Mouse (Mus musculus) ES-Bruce4 (cell line): ENCODE measurements around the gene Abhd14b. TPM values are rescaled to one million over a fixed set of nuclear protein-coding genes. Genes with fewer than 3 reads are reported as not detected.

ENCODE experiments used
- H3K27ac ChIP-seq: 2 replicates; pipeline ENCODE4 v1.5.1; 2012; ENCODE audit warnings: low read length, inconsistent platforms; ENCODE audit not compliant: insufficient read depth
- H3K27me3 ChIP-seq: 2 replicates; pipeline ENCODE4 v1.6.1; 2012; ENCODE audit warnings: mild to moderate bottlenecking, low read length, inconsistent platforms; ENCODE audit not compliant: control insufficient read depth, poor library complexity, insufficient read depth, severe bottlenecking
- H3K36me3 ChIP-seq: 2 replicates; pipeline ENCODE4 v1.6.1; 2012; ENCODE audit warnings: inconsistent platforms, mild to moderate bottlenecking, low read length, moderate library complexity; ENCODE audit not compliant: control insufficient read depth, poor library complexity, insufficient read depth, severe bottlenecking
- H3K4me1 ChIP-seq: one replicate; pipeline ENCODE4 v1.8.1; 2011; ENCODE audit warnings: low read length; ENCODE audit not compliant: control insufficient read depth, insufficient read depth
- H3K4me3 ChIP-seq: 2 replicates; pipeline ENCODE4 v1.5.1; 2011; ENCODE audit warnings: low read depth, mild to moderate bottlenecking, low read length
- H3K9ac ChIP-seq: 2 replicates; pipeline ENCODE4 v1.6.1; 2012; ENCODE audit warnings: low read depth, mild to moderate bottlenecking, inconsistent platforms; ENCODE audit not compliant: poor library complexity, severe bottlenecking
- H3K9me3 ChIP-seq: replicated peaks from 2 replicates; pipeline ENCODE4 v1.6.1; 2012; ENCODE audit warnings: mild to moderate bottlenecking, low read length, inconsistent platforms; ENCODE audit not compliant: control insufficient read depth, poor library complexity, insufficient read depth, severe bottlenecking
- CTCF ChIP-seq: IDR thresholded peaks from one replicate; pipeline ENCODE4 v1.8.1; 2011; ENCODE audit warnings: low read depth, low read length
- EP300 ChIP-seq: IDR thresholded peaks from 2 replicates; pipeline ENCODE4 v1.6.1; 2011; ENCODE audit warnings: low read depth, low read length; ENCODE audit not compliant: insufficient read depth
- POLR2A ChIP-seq: IDR thresholded peaks from one replicate; pipeline ENCODE4 v1.8.1; 2011; ENCODE audit warnings: low read length; ENCODE audit not compliant: insufficient read depth
- polyA plus RNA-seq: library from polyadenylated mRNA; stranded (reverse); fragments of >200 nt; gene quantifications from 2 replicates; pipeline ENCODE4 v1.2.4, GENCODE M21; 2011; ENCODE audit warnings: low read depth; ENCODE audit not compliant: missing spikeins, insufficient read depth, insufficient read length

Abhd14b gene
- polyA plus RNA-seq, 1 experiment, result 6.7 TPM

DNA sequence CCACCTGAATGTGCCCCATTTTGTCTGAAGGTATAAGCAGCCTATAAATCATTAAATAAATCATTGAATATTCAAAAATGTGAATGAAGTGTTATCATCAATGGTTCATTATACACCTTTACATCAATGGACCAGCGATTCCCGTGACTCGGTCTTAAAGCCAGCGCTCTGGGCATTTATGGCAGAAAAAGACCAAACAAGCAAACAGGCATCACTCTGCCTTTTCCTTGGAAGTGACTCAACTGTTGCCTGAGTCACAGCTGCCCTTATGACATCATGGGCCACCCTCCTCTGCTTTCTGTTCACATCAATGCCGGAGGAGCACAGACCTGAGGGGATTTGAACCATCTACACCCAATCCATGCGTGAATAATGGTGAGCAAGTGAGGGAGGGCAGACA lies 52.4 kb downstream of the Abhd14b start, which contains the start of gene Iqcf1:
Gene Iqcf1, plus strand, starts transcription at position 301 of the 400 bp plus-strand sequence.
- no peak within 1 kb of the TSS for H3K4me3 ChIP-seq
- no peaks in the 10 kb centered on the region for H3K9me3 ChIP-seq
- H3K27me3 ChIP-seq, result no peaks in the 10 kb centered on the region
- no peaks in the 10 kb centered on the region for H3K36me3 ChIP-seq
- no peak within 1 kb of the TSS for H3K9ac ChIP-seq
- TF ChIP-seq EP300 (no peak), POLR2A (no peak)
- H3K4me1 ChIP-seq, result no peaks in the 10 kb centered on the region
- H3K27ac ChIP-seq, result no peak within 1 kb of the TSS

DNA sequence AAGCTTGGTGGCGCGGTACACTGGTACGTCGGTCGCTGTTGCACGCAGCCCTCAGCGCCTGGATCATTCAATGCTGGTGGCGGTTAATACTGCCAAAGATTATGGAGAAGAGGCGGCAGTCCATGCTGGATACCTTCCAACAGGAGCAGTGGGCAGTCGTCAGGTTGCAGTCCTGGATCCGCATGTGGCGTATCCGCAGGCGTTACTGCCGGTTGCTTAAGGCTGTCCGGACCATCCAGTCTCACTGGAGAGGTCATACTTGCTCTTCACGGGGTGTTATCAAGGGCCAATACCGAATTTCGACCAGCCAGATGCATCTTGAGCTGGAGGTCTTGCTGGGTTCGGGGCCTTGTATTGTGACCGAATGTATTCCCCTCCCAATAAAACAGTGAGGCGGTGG lies 54.6 kb downstream of the Abhd14b start:
- TF ChIP-seq EP300 (no peak), POLR2A (no peak), CTCF (no peak)
- Histone ChIP-seq H3K4me3 (peak overlapping the region; percentile 26), H3K27me3 (no peaks in the 10 kb centered on the region), H3K4me1 (no peaks in the 10 kb centered on the region), H3K27ac (no peak overlapping the region), H3K36me3 (no peaks in the 10 kb centered on the region), H3K9me3 (no peaks in the 10 kb centered on the region), H3K9ac (no peak overlapping the region)

Other genes starting within 250 kb of the Abhd14b start
- 23.2 and 23.4 TPM in 2 replicates for gene Ppm1m, start 247.7 kb upstream of the Abhd14b start, polyA plus RNA-seq
- 27.3 and 36.7 TPM in 2 replicates for gene Twf2, start 244.4 kb upstream of the Abhd14b start, polyA plus RNA-seq
- not detected in 2 replicates for gene Tlr9, start 224.9 kb upstream of the Abhd14b start, polyA plus RNA-seq
- 39.8 and 41.9 TPM in 2 replicates for gene Alas1, start 198.8 kb upstream of the Abhd14b start, polyA plus RNA-seq
- 24.1 and 24.3 TPM in 2 replicates for gene Poc1a, start 166.4 kb upstream of the Abhd14b start, polyA plus RNA-seq
- 22.4 and 22.6 TPM in 2 replicates for gene Dusp7, start 78.8 kb upstream of the Abhd14b start, polyA plus RNA-seq
- 237 and 294 TPM in 2 replicates for gene Rpl29, start 18.0 kb upstream of the Abhd14b start, polyA plus RNA-seq
- 33.9 and 36.0 TPM in 2 replicates for gene Acy1, start 9.1 kb upstream of the Abhd14b start, polyA plus RNA-seq
- 35.1 and 35.5 TPM in 2 replicates for gene Abhd14a, start 219 bp downstream of the Abhd14b start, polyA plus RNA-seq
- gene Pcbp4, start 5.8 kb downstream of the Abhd14b start, polyA plus RNA-seq, result 99.2 and 115 TPM in 2 replicates
- 0.30 and 0.44 TPM in 2 replicates for gene Gpr62, start 18.5 kb downstream of the Abhd14b start, polyA plus RNA-seq
- gene Rrp9, start 28.5 kb downstream of the Abhd14b start, polyA plus RNA-seq, result 82.1 and 89.4 TPM in 2 replicates
- 5.1 and 8.0 TPM in 2 replicates for gene Parp3, start 29.5 kb downstream of the Abhd14b start, polyA plus RNA-seq
- not detected in 2 replicates for gene Iqcf1, start 52.5 kb downstream of the Abhd14b start, polyA plus RNA-seq
- gene Iqcf5, start 67.1 kb downstream of the Abhd14b start, polyA plus RNA-seq, result not detected in 2 replicates
- gene Iqcf3, start 114.2 kb downstream of the Abhd14b start, polyA plus RNA-seq, result not detected in 2 replicates
- not detected in 2 replicates for gene Iqcf4, start 123.5 kb downstream of the Abhd14b start, polyA plus RNA-seq
- not detected in 2 replicates for gene Iqcf6, start 179.1 kb downstream of the Abhd14b start, polyA plus RNA-seq
- not detected in 2 replicates for gene Grm2, start 208.6 kb downstream of the Abhd14b start, polyA plus RNA-seq
- gene Tex264, start 238.5 kb downstream of the Abhd14b start, polyA plus RNA-seq, result 30.8 and 38.7 TPM in 2 replicates